Mouse (Mus musculus): ENCODE data around the gene Pin1.
"Not testable (repeated sequence)": the region's sequence is repeated elsewhere in the genome, so short reads cannot be mapped to it uniquely, and the experiment has no call there.

The Pin1 gene

GRCm38 (mm10) chr9:20651602-20652259, at the start of gene Pin1:
Gene Pin1 (plus strand): TSS chr9:20652095.
- DNase-seq: peak; percentile 98 to 100

- DNase-seq: no peak
These were observed 45.6 kb upstream of the Pin1 start for GRCm38 (mm10) chr9:20606269-20606668.

DNA sequence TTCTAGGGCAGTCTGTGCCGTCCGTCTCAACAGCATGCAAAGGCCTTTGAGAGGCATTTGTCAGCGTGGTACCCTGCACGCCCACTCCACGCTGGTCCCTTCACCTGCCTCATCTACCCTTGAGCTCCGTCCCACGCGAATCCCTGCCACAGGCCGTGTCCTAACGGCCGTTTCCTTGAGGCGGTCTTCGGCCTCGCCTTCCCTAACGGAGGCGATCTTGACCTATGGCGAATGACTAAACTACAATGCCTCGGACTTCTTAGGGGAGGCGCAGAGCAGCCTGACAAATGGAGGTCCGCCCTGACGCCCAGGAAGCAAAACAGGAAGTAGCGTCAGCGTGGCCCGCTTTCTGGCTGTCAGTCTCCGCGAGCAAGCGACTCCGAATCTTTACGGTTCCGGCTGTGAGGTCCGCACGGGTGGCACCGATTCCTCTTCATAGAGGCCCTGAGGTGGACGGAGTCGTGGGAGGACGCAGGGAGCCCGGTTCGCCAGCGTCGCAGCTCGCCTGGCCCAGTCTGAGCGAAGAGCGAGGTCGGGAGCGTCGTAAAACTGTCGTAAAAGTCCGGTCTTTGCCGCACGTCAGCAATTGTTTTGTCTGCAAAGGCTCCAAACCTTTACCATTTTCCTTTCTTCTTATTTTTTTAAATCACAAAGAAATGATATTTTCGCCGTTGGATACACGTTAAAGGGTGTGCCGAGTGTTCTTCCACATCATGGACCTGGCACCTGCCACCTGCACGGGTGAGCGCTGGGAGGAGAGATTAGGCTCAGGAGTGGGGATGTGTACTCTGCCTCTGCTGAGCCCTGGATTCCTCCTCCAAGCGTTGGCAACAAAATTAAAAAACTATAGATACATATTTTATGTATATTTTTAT, 44.6 kb upstream of the Pin1 start:
- DNase-seq: peak; percentile 92 to 94

GRCm38 (mm10) chr9:20609831-20610464, 41.9 kb upstream of the Pin1 start:
- no peak for DNase-seq

- no peak for DNase-seq
These were observed 39.9 kb upstream of the Pin1 start for GRCm38 (mm10) chr9:20611976-20612375.

GRCm38 (mm10) chr9:20616685-20617084, 35.2 kb upstream of the Pin1 start:
- DNase-seq: no peak

DNA sequence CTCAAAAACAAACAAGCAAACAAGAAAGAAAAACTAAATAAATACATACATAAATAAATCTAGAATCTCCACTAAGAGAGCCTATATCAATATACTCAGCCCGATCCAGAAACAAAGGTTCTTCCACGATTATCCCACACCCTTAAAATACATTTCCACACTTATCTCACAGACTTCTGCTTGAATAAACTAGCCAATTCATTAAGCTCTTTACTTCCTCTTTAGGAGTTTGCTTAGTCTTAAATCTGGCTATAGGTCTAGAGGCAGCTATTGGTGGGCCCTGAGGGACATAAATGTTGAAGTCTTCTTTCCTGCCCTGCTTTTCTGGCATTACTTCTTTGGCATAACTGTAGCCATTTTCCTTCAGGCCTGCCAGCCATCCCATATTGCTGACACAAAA, 20.6 kb upstream of the Pin1 start:
- no peak for DNase-seq

GRCm38 (mm10) chr9:20635676-20636075, 16.2 kb upstream of the Pin1 start:
- DNase-seq: not testable (repeated sequence)

DNA sequence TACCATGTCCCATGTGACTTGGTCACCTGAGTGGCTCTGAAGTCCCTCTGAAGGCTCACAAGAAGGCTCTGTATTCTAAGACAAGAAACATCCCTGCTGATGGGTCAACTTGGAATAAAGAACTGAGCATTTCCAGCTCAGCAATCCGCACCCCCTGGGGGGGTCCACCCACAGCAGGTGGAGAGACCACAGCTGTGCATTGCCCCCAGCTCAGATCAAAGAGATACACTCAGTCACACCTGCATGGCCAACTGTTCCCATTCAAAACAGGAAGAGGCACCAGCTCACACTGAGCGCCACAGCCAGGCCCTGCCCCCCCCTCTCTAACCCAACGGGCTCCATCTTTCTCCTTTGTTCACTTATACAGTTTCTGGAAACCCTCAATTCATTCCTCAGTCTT, 15.6 kb upstream of the Pin1 start:
- DNase-seq: peak; percentile 28 to 55

- DNase-seq: no peak
These were observed 15.1 kb upstream of the Pin1 start for GRCm38 (mm10) chr9:20636790-20637189.

DNA sequence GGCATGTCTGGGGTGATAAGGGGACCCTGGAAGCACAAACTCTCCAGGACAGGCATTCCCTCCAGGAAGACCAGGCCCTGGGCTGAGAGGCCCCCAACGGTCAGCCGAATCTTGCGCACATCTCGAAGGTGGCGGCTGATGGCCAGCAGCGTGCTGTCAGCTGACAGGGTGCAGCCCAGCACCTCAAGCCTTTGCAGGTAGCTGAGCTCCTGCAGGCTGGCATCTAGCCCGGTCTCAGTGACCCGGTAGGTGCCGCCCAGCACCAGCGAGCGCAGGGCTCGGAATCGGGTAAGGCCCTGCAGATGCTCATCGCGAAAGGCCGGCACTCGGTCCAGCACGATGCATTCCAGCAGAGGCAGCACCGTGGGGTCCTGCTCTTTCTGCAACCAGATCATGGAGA, 13.3 kb upstream of the Pin1 start:
- DNase-seq: no peak

GRCm38 (mm10) chr9:20639486-20639885, 12.4 kb upstream of the Pin1 start:
- no peak for DNase-seq

DNA sequence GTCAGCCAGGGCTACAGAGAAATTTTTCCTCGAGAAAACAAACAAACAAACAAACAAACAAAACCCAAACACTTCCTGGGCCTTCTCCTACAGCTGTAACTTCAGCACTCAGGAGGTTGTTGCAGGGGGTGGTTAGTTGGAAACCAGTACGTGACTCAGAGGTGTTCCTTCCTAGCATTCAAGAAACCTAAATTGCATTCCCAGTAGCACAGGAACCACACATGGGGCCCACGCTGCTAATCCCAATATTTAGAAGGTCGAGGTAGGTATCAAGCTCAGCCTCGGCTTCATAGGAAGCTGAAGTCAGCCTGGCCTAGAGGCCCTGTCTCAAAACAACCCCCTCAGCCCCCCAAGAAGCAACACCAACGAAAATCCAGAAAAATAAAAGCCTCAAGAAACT, 10.4 kb upstream of the Pin1 start:
- no peak for DNase-seq

- peak; percentile 86 to 95 for DNase-seq
These were observed 9.6 kb upstream of the Pin1 start, which contains the start of gene Ubl5 for GRCm38 (mm10) chr9:20642101-20642895. Gene Ubl5 (plus strand): TSS chr9:20642878.

DNA sequence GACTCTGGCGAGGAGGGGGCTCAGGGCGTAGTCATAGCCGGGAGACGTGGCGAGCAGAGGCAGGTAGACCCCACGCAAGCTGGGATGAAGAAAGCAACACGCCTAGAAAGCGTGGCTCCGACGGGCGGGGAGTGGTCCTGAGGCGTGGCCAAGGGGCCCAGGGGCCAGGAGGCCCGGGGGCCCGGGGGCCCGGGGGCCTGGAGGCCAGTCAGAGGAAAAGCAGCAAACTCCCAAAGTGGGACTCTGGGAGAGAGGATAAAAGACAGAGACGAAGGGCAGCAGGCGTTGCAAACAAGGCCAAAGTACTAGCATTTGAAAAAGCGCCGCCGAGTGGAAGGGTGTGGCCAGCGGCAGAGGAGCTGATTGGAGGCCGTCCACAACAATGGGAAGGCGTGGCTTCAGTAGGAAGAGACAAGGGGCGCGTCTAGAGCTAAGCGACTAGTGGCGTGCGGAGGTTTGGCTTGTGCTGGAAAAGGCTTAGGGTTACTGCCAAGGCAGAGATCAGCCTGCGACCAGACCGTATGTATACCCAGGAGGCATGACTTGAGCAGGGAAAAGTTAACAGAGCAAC, 8.9 kb upstream of the Pin1 start:
- DNase-seq: peak; percentile 92 to 93

GRCm38 (mm10) chr9:20643781-20644180, 8.1 kb upstream of the Pin1 start:
- no peak for DNase-seq

- DNase-seq: peak; percentile 80 to 81
These were observed 7.4 kb upstream of the Pin1 start, which contains the start of gene Fbxl12 for GRCm38 (mm10) chr9:20644360-20645081. Gene Fbxl12 (minus strand): TSS chr9:20644767.

- DNase-seq: peak; percentile 13 to 22
These were observed 6.8 kb upstream of the Pin1 start for GRCm38 (mm10) chr9:20645121-20645520.

DNA sequence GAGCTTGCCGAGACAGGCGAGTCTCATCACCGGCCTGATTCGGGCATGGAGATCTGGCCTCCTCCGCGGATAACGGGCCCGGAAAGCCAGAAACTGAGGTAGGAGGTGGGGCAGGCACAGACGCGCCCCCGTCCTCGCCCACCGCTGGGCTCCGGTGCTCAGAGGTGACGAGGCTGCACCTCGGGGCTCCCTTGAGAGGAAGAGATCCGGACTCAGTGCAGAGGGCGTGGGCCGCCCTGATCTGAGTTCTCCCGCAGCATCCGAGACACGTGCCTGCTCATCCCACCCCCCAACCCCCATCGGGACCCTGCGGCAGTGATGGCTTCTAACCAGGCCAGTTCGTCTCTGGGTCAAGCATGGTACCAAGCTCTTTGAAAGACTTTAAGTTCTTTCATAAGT, 364 bp downstream of the Pin1 start:
- DNase-seq: no peak

GRCm38 (mm10) chr9:20653859-20654258, 2.0 kb downstream of the Pin1 start:
- no peak for DNase-seq

- no peak for DNase-seq
These were observed 5.7 kb downstream of the Pin1 start for GRCm38 (mm10) chr9:20657546-20657945.

DNA sequence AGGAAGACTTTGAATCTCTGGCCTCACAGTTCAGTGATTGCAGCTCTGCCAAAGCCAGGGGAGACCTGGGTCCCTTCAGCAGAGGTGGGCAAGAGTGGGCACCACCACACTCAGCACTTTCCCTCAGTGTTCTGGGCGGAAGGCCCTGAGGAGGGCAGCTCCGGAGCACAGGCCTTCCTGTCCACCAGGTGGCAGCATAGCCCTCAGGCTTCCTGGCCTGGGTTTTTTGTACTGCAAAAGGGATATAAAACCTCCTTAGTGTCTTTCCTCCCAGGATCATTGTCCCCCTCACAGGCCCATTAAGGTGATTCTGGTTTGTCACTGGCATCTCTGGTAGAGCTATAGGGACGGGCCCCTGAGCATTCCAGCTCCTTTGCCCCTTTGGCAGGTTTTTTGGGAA, 10.4 kb downstream of the Pin1 start:
- peak; percentile 60 to 72 for DNase-seq

All from lung, postnatal 4 days (tissue).